Mouse (Mus musculus) heart, adult 2 months (tissue): ENCODE data around the gene Rundc1. TPM values are rescaled to one million over a fixed set of nuclear protein-coding genes. Genes with fewer than 3 reads are reported as not detected.

Experiments used
- DNase-seq, 2 experiments: peaks; one replicate each; pipeline ENCODE4 v3.0.0; 2021
- H3K27ac ChIP-seq: fragments of 200-600 bp; 2 replicates; pipeline ENCODE4 v1.8.1; 2022
- H3K27me3 ChIP-seq: fragments of 200-500 bp; 2 replicates; pipeline ENCODE4 v1.6.1; 2012; ENCODE audit warnings: mild to moderate bottlenecking, low read length, inconsistent platforms, mixed read lengths; ENCODE audit not compliant: control insufficient read depth, insufficient read depth
- H3K36me3 ChIP-seq: fragments of 200-500 bp; 2 replicates; pipeline ENCODE4 v1.6.1; 2012; ENCODE audit warnings: low read length, inconsistent platforms; ENCODE audit not compliant: control insufficient read depth, insufficient read depth
- H3K4me1 ChIP-seq: fragments of 200-500 bp; 2 replicates; pipeline ENCODE4 v1.6.1; 2011; ENCODE audit warnings: low read length; ENCODE audit not compliant: control insufficient read depth, insufficient read depth
- H3K4me3 ChIP-seq: fragments of 200-600 bp; 2 replicates; pipeline ENCODE4 v1.8.1; 2022
- H3K79me2 ChIP-seq: fragments of 200-500 bp; replicated peaks from 2 replicates; pipeline ENCODE4 v1.6.1; 2012; ENCODE audit warnings: mild to moderate bottlenecking, inconsistent platforms, low read length, moderate library complexity, mixed read lengths; ENCODE audit not compliant: control insufficient read depth, insufficient read depth
- H3K9ac ChIP-seq: fragments of 200-500 bp; 2 replicates; pipeline ENCODE4 v1.6.1; 2012; ENCODE audit warnings: low read depth, mild to moderate bottlenecking, control low read depth, inconsistent platforms, low read length, mixed read lengths
- CTCF ChIP-seq: fragments of 200-600 bp; IDR thresholded peaks from 2 replicates; pipeline ENCODE4 v1.8.1; 2022; ENCODE audit warnings: antibody characterized with exemption, mild to moderate bottlenecking, moderate library complexity
- EP300 ChIP-seq: fragments of 200-500 bp; IDR thresholded peaks from 2 replicates; pipeline ENCODE4 v1.6.1; 2011; ENCODE audit warnings: low read depth, low read length, control low read depth; ENCODE audit not compliant: insufficient read depth
- POLR2A ChIP-seq: fragments of 200-500 bp; IDR thresholded peaks from 2 replicates; pipeline ENCODE4 v1.6.1; 2011; ENCODE audit warnings: mild to moderate bottlenecking, low read depth, low read length, control low read depth; ENCODE audit not compliant: insufficient read depth
- WGBS: fragments of 180-500 bp; shearing (Covaris S2); methylation state at CpG from one replicate; pipeline ENCODE4 v1.1.7; 2018; 5-methylcytosine and 5-hydroxymethylcytosine counted together
- intact Hi-C: fragments of 180-260 bp; cut with DNase I; formaldehyde crosslinking; loops from one replicate; pipeline ENCODE4 v1.15.1; 2025
- microRNA-seq, 2 experiments: library from miRNA; unstranded; fragments of <30 nt; microRNA quantifications; one replicate each; pipeline ENCODE4 v1.2.0; 2021
- polyA plus RNA-seq: library from polyadenylated mRNA; depleted of rRNA; stranded (reverse); fragments of >200 nt; gene quantifications from 2 replicates; pipeline ENCODE4 v1.2.3, GENCODE M21; 2012; rRNA removed
- total RNA-seq, 2 experiments: library from RNA; stranded (reverse); gene quantifications; 2 replicates each; pipeline ENCODE4 v1.2.3; 2021

Gene Rundc1
- total and polyA plus RNA-seq, 3 experiments, result 10.1 to 12.1 (median 12.0) TPM

- Histone ChIP-seq H3K4me1 (no peaks in the 10 kb centered on the region), H3K36me3 (no peaks in the 10 kb centered on the region), H3K27me3 (no peaks in the 10 kb centered on the region), H3K79me2 (no peaks in the 10 kb centered on the region), H3K4me3 (no peak overlapping the region), H3K9ac (no peak overlapping the region), H3K27ac (no peak overlapping the region)
- 24% methylated on average over 6 of the region's 6 CpGs for WGBS
- TF ChIP-seq CTCF, result no peak
- no peak for TF ChIP-seq POLR2A
- no peak for TF ChIP-seq EP300
- no peak for DNase-seq
- intact Hi-C loops, result no loop called here
Observed at GRCm38 (mm10) chr11:101480912-101481311, 56.0 kb downstream of the Rundc1 start.

GRCm38 (mm10) chr11:101483804-101484203 lies 58.9 kb downstream of the Rundc1 start:
- TF ChIP-seq POLR2A (no peak), CTCF (no peak), EP300 (no peak)
- Histone ChIP-seq H3K79me2 (no peaks in the 10 kb centered on the region), H3K36me3 (no peaks in the 10 kb centered on the region), H3K9ac (no peak overlapping the region), H3K27ac (no peak overlapping the region), H3K4me3 (no peak overlapping the region), H3K4me1 (no peaks in the 10 kb centered on the region), H3K27me3 (no peaks in the 10 kb centered on the region)
- 68% methylated on average over 3 of the region's 3 CpGs for WGBS
- intact Hi-C loops, result no loop called here
- no peak for DNase-seq

GRCm38 (mm10) chr11:101484245-101484644 lies 59.4 kb downstream of the Rundc1 start:
- H3K27me3 ChIP-seq, result no peaks in the 10 kb centered on the region
- H3K79me2 ChIP-seq, result no peaks in the 10 kb centered on the region
- intact Hi-C loops, result no loop called here
- 89% methylated on average over 6 of the region's 6 CpGs for WGBS
- H3K27ac ChIP-seq, result no peak overlapping the region
- H3K4me1 ChIP-seq, result no peaks in the 10 kb centered on the region
- no peak overlapping the region for H3K9ac ChIP-seq
- H3K36me3 ChIP-seq, result no peaks in the 10 kb centered on the region
- no peak for TF ChIP-seq POLR2A
- TF ChIP-seq CTCF, result no peak
- no peak for TF ChIP-seq EP300
- H3K4me3 ChIP-seq, result no peak overlapping the region
- DNase-seq, result no peak

- Histone ChIP-seq H3K27me3 (no peaks in the 10 kb centered on the region), H3K27ac (no peak overlapping the region), H3K79me2 (no peaks in the 10 kb centered on the region), H3K9ac (no peak overlapping the region), H3K4me3 (no peak overlapping the region), H3K36me3 (no peaks in the 10 kb centered on the region), H3K4me1 (no peaks in the 10 kb centered on the region)
- intact Hi-C loops, result no loop called here
- TF ChIP-seq POLR2A (no peak), EP300 (no peak), CTCF (no peak)
- DNase-seq, result no peak
- 71% methylated on average over 7 of the region's 7 CpGs for WGBS
Observed at GRCm38 (mm10) chr11:101484814-101485213, 59.9 kb downstream of the Rundc1 start.

Small RNA genes lying within 50 kb of the gene (microRNA-seq; reads per million reads assigned to microRNA genes)
- gene Mir6929, result 2.8 to 6.2 reads per million in 2 experiments

Other genes starting within 250 kb of the Rundc1 start
- not detected for gene Ccr10, start 249.6 kb upstream of the Rundc1 start, total RNA-seq
- 0.14 TPM in 1 of 2 replicates, not detected in the other for gene Ccr10, start 249.6 kb upstream of the Rundc1 start, polyA plus RNA-seq
- gene Ezh1, start 198.6 kb upstream of the Rundc1 start, total RNA-seq, result 10 to 100 TPM; 29.8 to 31.4 TPM
- 26.1 and 34.1 TPM in 2 replicates for gene Ezh1, start 198.6 kb upstream of the Rundc1 start, polyA plus RNA-seq
- 10 to 100 TPM; 89.1 to 90.3 TPM for gene Ramp2, start 179.1 kb upstream of the Rundc1 start, total RNA-seq
- 130 and 172 TPM in 2 replicates for gene Ramp2, start 179.1 kb upstream of the Rundc1 start, polyA plus RNA-seq
- gene Vps25, start 171.4 kb upstream of the Rundc1 start, total RNA-seq, result 10 to 100 TPM; 82.5 to 90.1 TPM
- gene Vps25, start 171.4 kb upstream of the Rundc1 start, polyA plus RNA-seq, result 83.2 and 96.8 TPM in 2 replicates
- gene Wnk4, start 164.5 kb upstream of the Rundc1 start, total RNA-seq, result 10 to 100 TPM in 1 of 2 experiments, 1 to 10 TPM in 1; 9.2 to 12.6 TPM
- gene Wnk4, start 164.5 kb upstream of the Rundc1 start, polyA plus RNA-seq, result 12.1 and 13.9 TPM in 2 replicates
- under 1 TPM; 0.23 to 0.36 TPM for gene Cntd1, start 146.1 kb upstream of the Rundc1 start, total RNA-seq
- gene Cntd1, start 146.1 kb upstream of the Rundc1 start, polyA plus RNA-seq, result 0.06 and 0.12 TPM in 2 replicates
- 100 to 1,000 TPM in 1 of 2 experiments, 10 to 100 TPM in 1; 88.4 to 101 TPM for gene Coa3, start 146.0 kb upstream of the Rundc1 start, total RNA-seq
- gene Coa3, start 146.0 kb upstream of the Rundc1 start, polyA plus RNA-seq, result 153 and 302 TPM in 2 replicates
- gene Becn1, start 122.8 kb upstream of the Rundc1 start, total RNA-seq, result 10 to 100 TPM; 86.3 to 86.5 TPM
- gene Becn1, start 122.8 kb upstream of the Rundc1 start, polyA plus RNA-seq, result 36.1 and 43.7 TPM in 2 replicates
- gene Psme3, start 108.9 kb upstream of the Rundc1 start, total RNA-seq, result 100 to 1,000 TPM in 1 of 2 experiments, 10 to 100 TPM in 1; 81.9 to 112 TPM
- 55.5 and 69.1 TPM in 2 replicates for gene Psme3, start 108.9 kb upstream of the Rundc1 start, polyA plus RNA-seq
- 1 to 10 TPM; 1.6 to 2.2 TPM for gene Aoc2, start 100.0 kb upstream of the Rundc1 start, total RNA-seq
- gene Aoc2, start 100.0 kb upstream of the Rundc1 start, polyA plus RNA-seq, result 1.9 and 2.3 TPM in 2 replicates
- 10 to 100 TPM; 11.5 to 13.3 TPM for gene Aoc3, start 94.5 kb upstream of the Rundc1 start, total RNA-seq
- 21.8 and 22.0 TPM in 2 replicates for gene Aoc3, start 94.5 kb upstream of the Rundc1 start, polyA plus RNA-seq
- gene G6pc, start 57.5 kb upstream of the Rundc1 start, total RNA-seq, result not detected
- 0.15 TPM in 1 of 2 replicates, not detected in the other for gene G6pc, start 57.5 kb upstream of the Rundc1 start, polyA plus RNA-seq
- 10 to 100 TPM; 19.5 to 23.4 TPM for gene Aarsd1, start 7.5 kb upstream of the Rundc1 start, total RNA-seq
- gene Aarsd1, start 7.5 kb upstream of the Rundc1 start, polyA plus RNA-seq, result 23.0 and 28.0 TPM in 2 replicates
- gene Gm27029, start 289 bp upstream of the Rundc1 start, total RNA-seq, result 10 to 100 TPM in 1 of 2 experiments, 1 to 10 TPM in 1; 5.1 to 10.2 TPM
- gene Gm27029, start 289 bp upstream of the Rundc1 start, polyA plus RNA-seq, result 1.3 and 2.4 TPM in 2 replicates
- 10 to 100 TPM; 50.6 to 58.3 TPM for gene Ptges3l, start 248 bp downstream of the Rundc1 start, total RNA-seq
- 56.8 and 81.6 TPM in 2 replicates for gene Ptges3l, start 248 bp downstream of the Rundc1 start, polyA plus RNA-seq
- 10 to 100 TPM; 38.3 to 48.4 TPM for gene Rpl27, start 17.2 kb downstream of the Rundc1 start, total RNA-seq
- gene Rpl27, start 17.2 kb downstream of the Rundc1 start, polyA plus RNA-seq, result 234 and 242 TPM in 2 replicates
- gene Ifi35, start 23.3 kb downstream of the Rundc1 start, total RNA-seq, result 10 to 100 TPM; 11.5 to 12.6 TPM
- 25.5 and 29.4 TPM in 2 replicates for gene Ifi35, start 23.3 kb downstream of the Rundc1 start, polyA plus RNA-seq
- gene Rnd2, start 39.9 kb downstream of the Rundc1 start, total RNA-seq, result 1 to 10 TPM; 6.5 to 8.0 TPM
- gene Rnd2, start 39.9 kb downstream of the Rundc1 start, polyA plus RNA-seq, result 5.8 and 9.8 TPM in 2 replicates
- 10 to 100 TPM; 20.4 to 21.4 TPM for gene Vat1, start 41.1 kb downstream of the Rundc1 start, total RNA-seq
- gene Vat1, start 41.1 kb downstream of the Rundc1 start, polyA plus RNA-seq, result 29.6 and 35.0 TPM in 2 replicates
- gene Brca1, start 126.9 kb downstream of the Rundc1 start, total RNA-seq, result under 1 TPM; 0.18 to 0.63 TPM
- gene Brca1, start 126.9 kb downstream of the Rundc1 start, polyA plus RNA-seq, result 0.06 and 0.20 TPM in 2 replicates
- 10 to 100 TPM; 86.2 to 98.9 TPM for gene Nbr1, start 127.1 kb downstream of the Rundc1 start, total RNA-seq
- gene Nbr1, start 127.1 kb downstream of the Rundc1 start, polyA plus RNA-seq, result 77.3 and 99.6 TPM in 2 replicates
- 1 to 10 TPM; 2.8 to 3.4 TPM for gene Tmem106a, start 157.2 kb downstream of the Rundc1 start, total RNA-seq
- gene Tmem106a, start 157.2 kb downstream of the Rundc1 start, polyA plus RNA-seq, result 15.5 and 18.8 TPM in 2 replicates
- gene Gm11634, start 174.2 kb downstream of the Rundc1 start, total RNA-seq, result not detected
- gene Gm11634, start 174.2 kb downstream of the Rundc1 start, polyA plus RNA-seq, result not detected in 2 replicates
- 10 to 100 TPM; 45.6 to 49.5 TPM for gene Rdm1, start 202.1 kb downstream of the Rundc1 start, total RNA-seq
- gene Rdm1, start 202.1 kb downstream of the Rundc1 start, polyA plus RNA-seq, result 42.3 and 49.8 TPM in 2 replicates
- 10 to 100 TPM; 18.9 to 23.5 TPM for gene Arl4d, start 240.5 kb downstream of the Rundc1 start, total RNA-seq
- 23.4 and 27.8 TPM in 2 replicates for gene Arl4d, start 240.5 kb downstream of the Rundc1 start, polyA plus RNA-seq